Mouse (Mus musculus) intestine, embryonic 14.5 days (tissue): ENCODE data around the gene Zan. TPM values are rescaled to one million over a fixed set of nuclear protein-coding genes. Genes with fewer than 3 reads are reported as not detected.

ENCODE experiments used
- ATAC-seq: fragments of 200-750 bp; cut with Nextera tagmentation; replicated peaks from 2 replicates; pipeline ENCODE4 v1.8.0; 2017; ENCODE audit warnings: low read depth, moderate number of reproducible peaks, moderate TSS enrichment, moderate library complexity; ENCODE audit not compliant: low FRiP score, low TSS enrichment
- DNase-seq: peaks from one replicate; pipeline ENCODE4 v3.0.0-alpha.2; 2018; ENCODE audit warnings: low spot score
- H3K27ac ChIP-seq: fragments of 300-500 bp; sonication (generic); 2 replicates; pipeline ENCODE4 v1.5.1; 2014; ENCODE audit warnings: low read depth, mild to moderate bottlenecking, control low read depth
- H3K27me3 ChIP-seq: fragments of 300-500 bp; sonication (generic); replicated peaks from 2 replicates; pipeline ENCODE4 v1.6.1; 2014; ENCODE audit warnings: low read length, control low read depth; ENCODE audit not compliant: control insufficient read depth, insufficient read depth
- H3K36me3 ChIP-seq: fragments of 300-500 bp; sonication (generic); 2 replicates; pipeline ENCODE4 v1.6.1; 2014; ENCODE audit warnings: low read length, control low read depth; ENCODE audit not compliant: control insufficient read depth, insufficient read depth
- H3K4me1 ChIP-seq: fragments of 300-500 bp; sonication (generic); replicated peaks from 2 replicates; pipeline ENCODE4 v1.6.1; 2014; ENCODE audit warnings: low read length, control low read depth, mixed read lengths; ENCODE audit not compliant: control insufficient read depth, insufficient read depth
- H3K4me2 ChIP-seq: fragments of 300-500 bp; sonication (generic); 2 replicates; pipeline ENCODE4 v1.6.1; 2014; ENCODE audit warnings: low read length
- H3K4me3 ChIP-seq: fragments of 300-500 bp; sonication (generic); 2 replicates; pipeline ENCODE4 v1.5.1; 2014; ENCODE audit warnings: low read depth, low read length, control low read depth, mixed read lengths
- H3K9ac ChIP-seq: fragments of 300-500 bp; sonication (generic); 2 replicates; pipeline ENCODE4 v1.6.1; 2014; ENCODE audit warnings: mild to moderate bottlenecking, low read length
- H3K9me3 ChIP-seq: fragments of 300-500 bp; sonication (generic); 2 replicates; pipeline ENCODE4 v1.6.1; 2016; ENCODE audit warnings: low read length, control low read depth; ENCODE audit not compliant: control insufficient read depth
- WGBS: fragments of 180-500 bp; shearing (Covaris S2); extraction: QIAGEN DNeasy Blood & Tissue Kit; methylation state at CpG from one replicate; pipeline ENCODE4 v1.1.7; 2014; 5-methylcytosine and 5-hydroxymethylcytosine counted together
- polyA plus RNA-seq: library from polyadenylated mRNA; unstranded; fragments of >200 nt; fragmentation: Nextera tagmentation; extraction: Ambion mirVana; gene quantifications from 2 replicates; pipeline ENCODE4 v1.2.1, GENCODE M21; 2014

Zan gene
- polyA plus RNA-seq, 1 experiment from 2014 or later = 0.93 TPM

DNA sequence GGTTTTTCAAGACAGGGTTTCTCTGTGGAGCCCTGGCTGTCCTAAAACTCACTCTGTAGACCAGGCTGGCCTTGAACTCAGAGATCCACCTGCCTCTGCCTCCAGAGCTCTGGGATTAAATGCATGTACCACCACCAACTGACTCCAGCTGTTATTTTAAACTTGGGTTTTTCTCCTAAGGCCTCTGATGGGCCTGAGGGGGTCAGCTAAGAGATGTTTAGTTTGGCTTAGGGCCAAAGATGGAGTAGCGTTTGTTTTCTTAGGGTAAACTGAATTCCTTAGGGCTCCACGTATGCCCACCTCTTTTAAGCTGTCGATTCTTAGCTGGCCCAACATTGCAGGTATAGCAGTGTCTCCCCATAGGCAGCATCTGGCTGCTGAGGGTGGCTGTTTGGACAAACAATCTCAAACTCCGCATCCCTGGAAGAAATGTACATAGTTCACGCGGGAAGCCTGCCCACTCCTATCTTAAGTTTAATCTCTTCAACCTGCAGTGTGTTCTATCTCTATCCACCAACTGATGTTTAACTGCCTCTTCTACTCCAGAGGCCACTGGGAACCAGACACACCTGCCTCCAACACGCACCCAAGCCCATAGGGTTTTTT, 134.4 kb downstream of the Zan start:
- H3K9me3 ChIP-seq = no peaks in the 10 kb centered on the region
- ATAC-seq = no peak
- H3K27ac ChIP-seq = no peak overlapping the region
- 43% methylated on average over 7 of the region's 7 CpGs for WGBS
- H3K36me3 ChIP-seq = no peaks in the 10 kb centered on the region
- H3K9ac ChIP-seq = no peak overlapping the region
- H3K4me1 ChIP-seq = peaks cover 19% of the 10 kb centered on the region
- no peak for DNase-seq
- H3K27me3 ChIP-seq = no peaks in the 10 kb centered on the region
- H3K4me2 ChIP-seq = no peak overlapping the region
- H3K4me3 ChIP-seq = no peak overlapping the region

DNA sequence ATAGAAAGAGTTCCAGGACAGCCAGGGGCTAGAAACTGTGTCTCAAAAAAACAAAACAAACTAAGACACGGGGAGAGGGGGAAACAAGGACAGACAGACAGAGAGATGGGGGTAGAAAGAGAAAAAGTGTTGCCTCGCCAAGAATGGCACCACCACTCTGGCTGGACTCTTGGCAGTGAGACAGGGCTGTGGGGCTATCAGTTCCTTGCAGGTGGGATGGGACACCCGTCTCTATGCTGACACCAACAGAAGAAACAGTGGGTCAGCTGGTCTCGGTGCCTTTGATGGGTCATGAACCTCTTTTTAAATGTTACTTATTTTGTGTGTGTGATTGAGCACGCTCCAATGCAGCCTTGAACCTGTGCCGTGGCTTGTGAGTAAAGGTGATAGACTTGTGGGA, 136.6 kb downstream of the Zan start:
- H3K9me3 ChIP-seq = no peaks in the 10 kb centered on the region
- WGBS = 75% methylated on average over 6 of the region's 6 CpGs
- H3K27ac ChIP-seq = peak overlapping the region; percentile 90; the same call in 1 of the 2 replicates
- no peaks in the 10 kb centered on the region for H3K36me3 ChIP-seq
- no peak overlapping the region for H3K4me2 ChIP-seq
- no peak for DNase-seq
- no peak for ATAC-seq
- no peak overlapping the region for H3K4me3 ChIP-seq
- H3K4me1 ChIP-seq = peaks cover 20% of the 10 kb centered on the region
- no peak overlapping the region for H3K9ac ChIP-seq
- H3K27me3 ChIP-seq = no peaks in the 10 kb centered on the region

DNA sequence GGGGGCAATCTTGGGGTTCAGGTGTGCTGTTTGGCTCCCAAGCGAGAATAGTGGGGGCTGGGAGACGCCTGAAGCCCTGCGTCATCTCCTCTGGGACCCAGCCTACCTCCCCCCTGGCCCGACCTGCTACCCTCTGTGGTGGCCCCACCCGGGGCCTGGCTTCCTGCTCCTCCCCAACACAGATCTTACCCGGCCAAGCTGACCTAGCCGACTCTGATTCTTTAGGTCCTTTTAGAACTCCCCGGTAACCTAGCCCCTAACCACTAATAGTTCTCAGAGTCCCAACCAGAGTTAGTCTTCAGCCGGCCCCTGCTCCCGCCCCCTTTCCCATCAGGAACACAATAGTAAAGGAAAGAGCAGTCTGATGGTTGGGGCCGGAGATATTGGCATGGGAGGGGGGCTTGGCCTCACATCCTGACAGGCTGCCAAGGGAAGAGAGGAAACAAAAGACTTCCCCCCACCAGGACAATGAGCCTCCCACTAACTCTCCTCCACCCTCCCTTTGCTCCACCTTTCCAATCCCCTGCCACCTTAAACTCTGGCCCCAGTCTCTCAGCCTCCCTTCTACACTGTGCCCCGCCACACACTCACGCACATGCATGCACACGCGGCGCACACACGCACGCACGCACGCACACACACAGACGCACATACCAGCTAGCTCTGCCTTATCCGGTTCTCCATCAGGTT, 137.4 kb downstream of the Zan start:
- no peaks in the 10 kb centered on the region for H3K27me3 ChIP-seq
- 0 out of 2 replicates have a peak, but pooled peaks have one; percentile 22 for ATAC-seq
- no peaks in the 10 kb centered on the region for H3K9me3 ChIP-seq
- peak overlapping the region; percentile 66 for H3K9ac ChIP-seq
- 13% methylated on average over 22 of the region's 22 CpGs for WGBS
- H3K4me3 ChIP-seq = peak overlapping the region; percentile 44
- H3K4me2 ChIP-seq = peak overlapping the region; percentile 86
- H3K36me3 ChIP-seq = no peaks in the 10 kb centered on the region
- DNase-seq = peak; percentile 67
- peaks cover 20% of the 10 kb centered on the region for H3K4me1 ChIP-seq
- H3K27ac ChIP-seq = peak overlapping the region; percentile 90

DNA sequence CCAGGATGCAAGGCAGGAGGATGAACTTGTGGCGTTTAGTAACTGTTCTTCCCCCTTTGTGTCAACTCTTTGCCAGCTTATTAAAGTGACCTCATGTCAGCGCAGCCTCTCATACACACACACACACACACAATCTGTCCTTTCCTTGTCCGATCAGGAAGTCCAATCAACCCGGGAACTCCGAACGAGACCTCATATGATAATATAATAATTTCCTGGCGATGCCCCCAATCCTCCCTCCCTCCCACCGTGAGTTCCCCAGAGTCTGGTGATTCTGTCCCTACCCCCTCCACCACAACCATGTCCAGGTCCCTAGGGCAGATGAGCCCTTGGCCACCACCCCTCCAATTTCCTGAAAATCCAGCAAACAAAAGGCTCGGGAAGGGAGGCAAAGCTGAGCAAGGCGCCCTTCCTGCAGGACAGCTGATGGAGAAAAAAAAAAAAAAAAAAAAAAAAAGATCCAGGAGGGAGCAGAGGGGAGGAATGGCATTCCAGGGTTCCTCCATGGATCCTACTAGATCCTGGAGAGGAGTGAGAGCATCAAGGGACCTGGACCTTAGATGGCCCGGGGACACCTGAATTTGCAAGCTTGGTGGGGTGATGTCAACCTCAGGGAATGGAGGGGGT, 138.1 kb downstream of the Zan start:
- WGBS = 1% methylated on average over 11 of the region's 11 CpGs
- Histone ChIP-seq H3K4me2 (peak overlapping the region; percentile 86), H3K4me1 (peaks cover 20% of the 10 kb centered on the region), H3K36me3 (no peaks in the 10 kb centered on the region), H3K9me3 (no peaks in the 10 kb centered on the region), H3K27ac (peak overlapping the region; percentile 90), H3K4me3 (peak overlapping the region; percentile 44), H3K9ac (peak overlapping the region; percentile 66), H3K27me3 (no peaks in the 10 kb centered on the region)
- DNase-seq (peak; percentile 74), ATAC-seq (peak; percentile 8; the same call in 1 of the 2 replicates)

DNA sequence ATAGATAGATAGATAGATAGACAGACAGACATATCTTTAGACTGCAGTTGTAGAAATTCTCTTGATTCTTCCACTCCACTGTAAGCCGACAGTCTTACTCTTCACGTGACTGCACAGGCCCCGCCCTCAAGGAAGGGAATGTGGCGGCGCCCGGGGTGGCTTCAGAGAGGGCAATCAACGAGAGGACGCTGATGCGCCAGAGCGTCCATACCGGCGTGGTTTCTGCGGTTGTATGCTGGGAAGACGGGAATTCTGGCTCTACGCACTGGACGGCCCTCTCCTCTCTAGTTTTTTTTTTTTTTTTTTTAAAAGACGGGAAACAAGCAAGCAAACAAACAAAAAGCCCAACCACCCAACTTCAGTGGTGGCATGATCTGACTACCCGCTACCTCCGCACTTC, 138.6 kb downstream of the Zan start:
- Histone ChIP-seq H3K4me1 (peaks cover 20% of the 10 kb centered on the region), H3K9me3 (no peaks in the 10 kb centered on the region), H3K27ac (peak overlapping the region; percentile 90), H3K27me3 (no peaks in the 10 kb centered on the region), H3K9ac (peak overlapping the region; percentile 66), H3K4me2 (peak overlapping the region; percentile 86), H3K4me3 (peak overlapping the region; percentile 44), H3K36me3 (no peaks in the 10 kb centered on the region)
- DNase-seq (peak; percentile 86), ATAC-seq (peak; percentile 72)
- WGBS = 1% methylated on average over 19 of the region's 19 CpGs

DNA sequence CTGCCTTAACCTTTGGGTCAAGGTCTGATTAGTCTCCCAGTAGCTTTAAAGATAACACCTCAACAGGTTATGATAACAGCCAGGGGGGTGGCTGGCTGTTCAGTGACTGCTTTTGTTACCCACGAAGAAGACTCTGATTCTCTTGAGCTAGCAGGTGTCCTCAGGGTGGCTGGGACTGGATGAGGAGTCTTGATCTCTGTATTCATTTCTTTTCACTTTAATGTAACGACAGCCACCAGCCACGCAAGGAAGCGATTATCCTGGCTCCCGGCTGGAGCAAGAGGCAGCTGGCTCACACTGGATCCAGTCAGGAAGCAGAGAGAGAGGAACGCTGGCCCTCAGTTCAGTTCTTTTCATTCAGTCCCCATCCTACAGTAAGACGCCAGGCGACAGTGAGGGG, 139.7 kb downstream of the Zan start:
- WGBS = 52% methylated on average over 8 of the region's 8 CpGs
- peak; percentile 55 for DNase-seq
- Histone ChIP-seq H3K4me2 (no peak overlapping the region), H3K9ac (no peak overlapping the region), H3K4me1 (peaks cover 20% of the 10 kb centered on the region), H3K27me3 (no peaks in the 10 kb centered on the region), H3K4me3 (no peak overlapping the region), H3K27ac (no peak overlapping the region; the same call in 1 of the 2 replicates), H3K36me3 (no peaks in the 10 kb centered on the region), H3K9me3 (no peaks in the 10 kb centered on the region)
- no peak for ATAC-seq

DNA sequence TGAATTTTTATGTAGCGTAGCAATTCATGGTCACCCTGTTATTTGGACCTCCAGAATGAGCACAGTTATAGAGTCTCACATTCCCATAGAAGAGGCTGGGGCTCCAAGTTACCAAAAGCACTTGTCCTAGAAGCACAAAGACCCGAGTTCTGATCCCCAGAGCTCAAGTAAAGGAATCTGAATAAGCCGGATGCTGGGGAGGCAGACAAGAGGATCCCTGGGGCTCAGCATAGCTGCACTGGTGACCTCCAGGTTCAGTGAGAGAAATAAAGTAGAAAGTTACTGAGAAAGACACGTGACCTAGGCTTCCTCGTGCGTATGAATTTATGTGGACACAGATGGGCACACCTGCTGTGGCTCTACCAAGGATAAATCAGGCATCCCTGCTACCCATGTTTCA, 141.8 kb downstream of the Zan start:
- DNase-seq = peak; percentile 41
- WGBS = 72% methylated on average over 6 of the region's 6 CpGs
- Histone ChIP-seq H3K4me3 (no peak overlapping the region), H3K9me3 (no peaks in the 10 kb centered on the region), H3K9ac (no peak overlapping the region), H3K4me1 (peaks cover 20% of the 10 kb centered on the region), H3K27me3 (no peaks in the 10 kb centered on the region), H3K27ac (no peak overlapping the region), H3K4me2 (no peak overlapping the region), H3K36me3 (no peaks in the 10 kb centered on the region)
- ATAC-seq = no peak

DNA sequence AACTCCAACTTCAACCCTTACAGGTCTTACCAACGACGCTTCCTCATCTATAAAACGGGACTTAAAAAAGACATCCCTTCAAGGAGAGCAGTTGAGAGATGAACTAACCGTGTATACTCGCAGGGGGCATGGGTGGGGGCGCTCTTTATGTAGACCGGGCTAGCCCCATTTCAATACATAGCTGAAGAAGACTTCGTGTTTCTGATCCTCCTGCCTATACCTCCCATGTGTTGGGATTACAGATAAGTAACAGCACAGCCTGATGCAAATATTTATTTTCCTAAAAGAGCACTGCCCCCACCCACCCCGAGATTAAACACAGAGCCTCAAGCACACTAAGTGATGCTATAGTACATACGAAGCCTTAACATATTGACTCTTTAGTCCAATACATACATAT, 142.5 kb downstream of the Zan start:
- Histone ChIP-seq H3K4me2 (peak overlapping the region; percentile 96), H3K4me1 (peaks cover 14% of the 10 kb centered on the region), H3K4me3 (peak overlapping the region; percentile 63), H3K27me3 (no peaks in the 10 kb centered on the region), H3K27ac (no peak overlapping the region), H3K9me3 (no peaks in the 10 kb centered on the region), H3K36me3 (no peaks in the 10 kb centered on the region), H3K9ac (no peak overlapping the region)
- no peak for ATAC-seq
- no peak for DNase-seq
- WGBS = 51% methylated on average over 10 of the region's 10 CpGs
